10 mouse cellular contexts compared by ENCODE assay signal in genomic region chr2:88356304-88356703, GRCm38 (mm10). TPM values are rescaled to one million over a fixed set of nuclear protein-coding genes. Genes with fewer than 3 reads are reported as not detected.
A peak's percentile ranks its signal among the peaks of the same experiment; 100 is the strongest.
DNase-seq lines count a peak whose midpoint lies in the region; ATAC-seq and TF ChIP-seq lines count a peak whose summit lies in the region.
"Had no signal": no experiment of that assay in that cellular context is flagged by ENCODE, and none has a peak within 500 bp of the region (broad histone marks: within the 10 kb centered on the region; RNA-seq: fewer than 3 reads in every experiment).

No protein-coding gene starts in this region.

- TF ChIP-seq POLR2A in MEL (IDR thresholded peaks at IDR 0.05; ENCODE audit: control insufficient read depth in 1 of 2, insufficient read depth in 1 of 2, low read depth in 1 of 2, low read length in 2 of 2, poor library complexity in 1 of 2), result no peak

- TF ChIP-seq EP300 in MEL (IDR thresholded peaks at IDR 0.05; ENCODE audit: low read depth in 1 of 2, low read length in 2 of 2), result no peak

- peak; percentile 15 for DNase-seq in kidney, adult 9 months
- DNase-seq in kidney, postnatal 36 days, result no peak
- DNase-seq in MEL (ENCODE audit: low read depth, low spot score), result peak; percentile 56
- peak; percentile 42 for DNase-seq in embryonic facial prominence, embryonic 14.5 days (ENCODE audit: low spot score)
- DNase-seq in yolk sac, embryonic 10.5 days (ENCODE audit: low spot score), result no peak
- DNase-seq in left cerebral cortex, adult 8-10 months (ENCODE audit: low spot score in 2 of 2), result no peak
- no peak for DNase-seq in heart, adult 8-10 months (ENCODE audit: low spot score)
- DNase-seq: layer of hippocampus, adult 9-11 months had no signal

- no peaks in the 10 kb centered on the region for H3K79me2 ChIP-seq in MEL (ENCODE audit: control insufficient read depth, insufficient read depth, low read length, poor library complexity)

- no peaks in the 10 kb centered on the region for H3K27me3 ChIP-seq in MEL (ENCODE audit: control insufficient read depth in 1 of 2, insufficient read depth in 2 of 2, low read length in 2 of 2)
- H3K27me3 ChIP-seq in embryonic facial prominence, embryonic 14.5 days (replicated peaks; ENCODE audit: control insufficient read depth, insufficient read depth, low read length), result no peaks in the 10 kb centered on the region
- H3K27me3 ChIP-seq in midbrain, embryonic 15.5 days (replicated peaks), result no peaks in the 10 kb centered on the region

- H3K9ac ChIP-seq in MEL (ENCODE audit: control insufficient read depth, low read depth, low read length, poor library complexity, severe bottlenecking), result no peak overlapping the region
- no peak overlapping the region for H3K9ac ChIP-seq in embryonic facial prominence, embryonic 14.5 days (ENCODE audit: low read depth, low read length)
- no peak overlapping the region for H3K9ac ChIP-seq in midbrain, embryonic 15.5 days

- ATAC-seq in embryonic facial prominence, embryonic 14.5 days (ENCODE audit: low read depth), result no peak
- ATAC-seq in midbrain, embryonic 15.5 days (replicated peaks), result peak; percentile 85

- peak in 1 of 3 experiments; percentile 81; a peak in 3 of 6 replicates for TF ChIP-seq CTCF in MEL (IDR thresholded peaks at IDR 0.05 in 2 of 3, conservative IDR thresholded peaks at IDR 0.05 in 1 of 3; ENCODE audit: control insufficient read depth in 1 of 3, insufficient read depth in 1 of 3, low read depth in 2 of 3, low read length in 3 of 3, poor library complexity in 1 of 3, severe bottlenecking in 1 of 3)

- H3K9me3 ChIP-seq in MEL (replicated peaks; ENCODE audit: insufficient read depth, low read length), result no peaks in the 10 kb centered on the region
- H3K9me3 ChIP-seq in embryonic facial prominence, embryonic 14.5 days (ENCODE audit: control insufficient read depth, low read length), result no peaks in the 10 kb centered on the region
- H3K9me3 ChIP-seq in midbrain, embryonic 15.5 days, result no peaks in the 10 kb centered on the region

- no peak overlapping the region for H3K27ac ChIP-seq in MEL (ENCODE audit: control insufficient read depth, low read depth, low read length)
- no peak overlapping the region for H3K27ac ChIP-seq in embryonic facial prominence, embryonic 14.5 days (replicated peaks; ENCODE audit: low read depth, low read length)
- no peak overlapping the region for H3K27ac ChIP-seq in midbrain, embryonic 15.5 days

- no peak overlapping the region for H3K4me3 ChIP-seq in MEL (ENCODE audit: control insufficient read depth in 1 of 2, insufficient read depth in 1 of 2, low read depth in 2 of 2, low read length in 2 of 2)
- no peak overlapping the region for H3K4me3 ChIP-seq in embryonic facial prominence, embryonic 14.5 days (ENCODE audit: low read depth, low read length)
- H3K4me3 ChIP-seq in midbrain, embryonic 15.5 days, result no peak overlapping the region
- H3K4me3 ChIP-seq: myocyte had no signal

- H3K4me2 ChIP-seq in embryonic facial prominence, embryonic 14.5 days (ENCODE audit: low read depth, low read length), result no peak overlapping the region
- no peak overlapping the region for H3K4me2 ChIP-seq in midbrain, embryonic 15.5 days

- H3K4me1 ChIP-seq in MEL (ENCODE audit: control insufficient read depth in 1 of 2, insufficient read depth in 2 of 2, low read length in 2 of 2), result no peaks in the 10 kb centered on the region
- no peaks in the 10 kb centered on the region for H3K4me1 ChIP-seq in embryonic facial prominence, embryonic 14.5 days (ENCODE audit: control insufficient read depth, insufficient read depth, low read length)
- no peaks in the 10 kb centered on the region for H3K4me1 ChIP-seq in midbrain, embryonic 15.5 days

- no peaks in the 10 kb centered on the region for H3K36me3 ChIP-seq in MEL (ENCODE audit: control insufficient read depth in 1 of 2, insufficient read depth in 2 of 2, low read length in 2 of 2)
- H3K36me3 ChIP-seq in embryonic facial prominence, embryonic 14.5 days (ENCODE audit: control insufficient read depth, insufficient read depth, low read length), result no peaks in the 10 kb centered on the region
- H3K36me3 ChIP-seq in midbrain, embryonic 15.5 days (replicated peaks), result no peaks in the 10 kb centered on the region

- 2% methylated on average over 2 of the region's 2 CpGs for WGBS in embryonic facial prominence, embryonic 14.5 days
- WGBS in midbrain, embryonic 15.5 days, result 2% methylated on average over 2 of the region's 2 CpGs

- TF ChIP-seq RAD21 in MEL (IDR thresholded peaks at IDR 0.05; ENCODE audit: low read depth, low read length), result peak; percentile 95

TF ChIP-seq in MEL, 35 proteins besides CTCF, POLR2A, EP300 and RAD21:
- TF ChIP-seq ZC3H11A (IDR thresholded peaks at IDR 0.05; ENCODE audit: low read depth, low read length) (peak; percentile 88), JUND (IDR thresholded peaks at IDR 0.05; ENCODE audit: low read depth, low read length) (no peak), SMC3 (IDR thresholded peaks at IDR 0.05; ENCODE audit: low read depth, low read length) (peak; percentile 88), ZNF384 (IDR thresholded peaks at IDR 0.05; ENCODE audit: low read depth, low read length) (0 out of 2 replicates have a peak, but pooled peaks have one; percentile 57), ZKSCAN1 (IDR thresholded peaks at IDR 0.05; ENCODE audit: low read depth, low read length) (no peak)

RNA-seq across cellular contexts. Expression of gene Olfr1177-ps, which starts 10.0 kb away (rescaled TPM):
- not detected in 2 replicates for total RNA-seq in MEL (2012; rRNA removed)
- polyA plus RNA-seq in MEL (2012; ENCODE audit: insufficient read depth in 1 of 2, insufficient read length in 2 of 2, low read depth in 1 of 2, low replicate concordance in 2 of 2, missing spikeins in 1 of 2), result not detected
- 0.14 TPM in 1 of 2 replicates, not detected in the other for polyA plus RNA-seq in embryonic facial prominence, embryonic 14.5 days (2014; fragmentation: Nextera tagmentation; extraction: Ambion mirVana)
- polyA plus RNA-seq in midbrain, embryonic 15.5 days (2015; fragmentation: Nextera tagmentation; extraction: Ambion mirVana), result not detected in 2 replicates
- total RNA-seq in left cerebral cortex, adult 8-10 months (2022), result not detected
- total RNA-seq in heart, adult 8-10 months (2022), result not detected
- polyA plus RNA-seq: myocyte had no signal

RNA-seq across cellular contexts. Expression of gene Olfr1176, which starts 19.8 kb away (rescaled TPM):
- not detected in 2 replicates for total RNA-seq in MEL (2012; rRNA removed)
- not detected for polyA plus RNA-seq in MEL (2012; ENCODE audit: insufficient read depth in 1 of 2, insufficient read length in 2 of 2, low read depth in 1 of 2, low replicate concordance in 2 of 2, missing spikeins in 1 of 2)
- 0.17 TPM in 1 of 2 replicates, not detected in the other for polyA plus RNA-seq in embryonic facial prominence, embryonic 14.5 days (2014; fragmentation: Nextera tagmentation; extraction: Ambion mirVana)
- polyA plus RNA-seq in midbrain, embryonic 15.5 days (2015; fragmentation: Nextera tagmentation; extraction: Ambion mirVana), result not detected in 2 replicates
- total RNA-seq in left cerebral cortex, adult 8-10 months (2022), result not detected
- total RNA-seq in heart, adult 8-10 months (2022), result not detected
- polyA plus RNA-seq: myocyte had no signal

RNA-seq across cellular contexts. Expression of gene Olfr1175-ps, which starts 29.3 kb away (rescaled TPM):
- not detected in 2 replicates for total RNA-seq in MEL (2012; rRNA removed)
- polyA plus RNA-seq in MEL (2012; ENCODE audit: insufficient read depth in 1 of 2, insufficient read length in 2 of 2, low read depth in 1 of 2, low replicate concordance in 2 of 2, missing spikeins in 1 of 2), result under 1 TPM in 1 of 2 experiments, not detected in 1; 0.01 TPM
- polyA plus RNA-seq in embryonic facial prominence, embryonic 14.5 days (2014; fragmentation: Nextera tagmentation; extraction: Ambion mirVana), result not detected in 2 replicates
- not detected in 2 replicates for polyA plus RNA-seq in midbrain, embryonic 15.5 days (2015; fragmentation: Nextera tagmentation; extraction: Ambion mirVana)
- total RNA-seq in left cerebral cortex, adult 8-10 months (2022), result not detected
- not detected for total RNA-seq in heart, adult 8-10 months (2022)
- polyA plus RNA-seq: myocyte had no signal

RNA-seq across cellular contexts. Expression of gene Olfr1178, which starts 30.6 kb away (rescaled TPM):
- total RNA-seq in MEL (2012; rRNA removed), result not detected in 2 replicates
- not detected for polyA plus RNA-seq in MEL (2012; ENCODE audit: insufficient read depth in 1 of 2, insufficient read length in 2 of 2, low read depth in 1 of 2, low replicate concordance in 2 of 2, missing spikeins in 1 of 2)
- 0.06 TPM in 1 of 2 replicates, not detected in the other for polyA plus RNA-seq in embryonic facial prominence, embryonic 14.5 days (2014; fragmentation: Nextera tagmentation; extraction: Ambion mirVana)
- not detected in 2 replicates for polyA plus RNA-seq in midbrain, embryonic 15.5 days (2015; fragmentation: Nextera tagmentation; extraction: Ambion mirVana)
- not detected for total RNA-seq in left cerebral cortex, adult 8-10 months (2022)
- total RNA-seq in heart, adult 8-10 months (2022), result not detected
- polyA plus RNA-seq: myocyte had no signal

RNA-seq across cellular contexts. Expression of gene Olfr1174-ps, which starts 41.4 kb away (rescaled TPM):
- total RNA-seq in MEL (2012; rRNA removed), result not detected in 2 replicates
- not detected for polyA plus RNA-seq in MEL (2012; ENCODE audit: insufficient read depth in 1 of 2, insufficient read length in 2 of 2, low read depth in 1 of 2, low replicate concordance in 2 of 2, missing spikeins in 1 of 2)
- 0.14 TPM in 1 of 2 replicates, not detected in the other for polyA plus RNA-seq in embryonic facial prominence, embryonic 14.5 days (2014; fragmentation: Nextera tagmentation; extraction: Ambion mirVana)
- polyA plus RNA-seq in midbrain, embryonic 15.5 days (2015; fragmentation: Nextera tagmentation; extraction: Ambion mirVana), result not detected in 2 replicates
- total RNA-seq in left cerebral cortex, adult 8-10 months (2022), result not detected
- not detected for total RNA-seq in heart, adult 8-10 months (2022)
- polyA plus RNA-seq: myocyte had no signal

Comparison
In these comparisons a context has a peak if more than half of its experiments do, and no peak if none do; other contexts are left out.
1. DNase-seq: peak in kidney, adult 9 months (single experiment), MEL (single experiment) and embryonic facial prominence, embryonic 14.5 days (single experiment); none in kidney, postnatal 36 days (0 of 2), yolk sac, embryonic 10.5 days (single experiment), left cerebral cortex, adult 8-10 months (0 of 2) and heart, adult 8-10 months (single experiment).